Mouse (Mus musculus): ENCODE measurements at regions not wholly inside any gene's neighbourhood (a gene's known extent, or its start where the extent isn't known, plus 50 kb on each side); places are given as distances from the start of the nearest gene placed in this dataset.

DNA sequence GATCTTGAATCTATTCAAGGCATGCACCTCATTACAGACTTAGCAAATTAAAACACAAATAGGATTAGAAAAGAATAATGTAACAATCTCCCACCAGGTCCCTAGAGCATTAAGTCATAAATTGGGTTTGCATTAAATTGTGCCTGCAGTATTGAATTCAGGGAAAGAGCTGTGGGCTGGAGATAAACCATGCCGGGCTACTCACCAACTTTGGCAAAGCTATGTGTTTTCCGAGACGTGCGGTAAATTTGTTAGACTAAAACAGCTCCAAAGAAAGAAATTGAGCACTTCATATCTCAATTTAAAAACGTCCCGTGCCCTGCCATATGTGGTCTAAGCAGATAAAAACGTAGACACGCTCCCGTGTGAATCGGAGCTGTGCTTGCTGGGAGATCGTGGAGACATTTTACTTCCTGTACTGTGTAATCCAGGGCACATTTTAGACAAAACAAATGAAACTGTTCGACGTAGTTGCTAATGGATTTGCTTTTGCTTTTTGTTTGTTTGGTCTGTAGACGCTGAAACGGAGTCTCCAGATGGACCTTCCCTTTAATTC lies 219.5 kb downstream of the Snx10 start:
- intact Hi-C loops (cut with DNase I) = no loop called here
- no peak for DNase-seq

DNA sequence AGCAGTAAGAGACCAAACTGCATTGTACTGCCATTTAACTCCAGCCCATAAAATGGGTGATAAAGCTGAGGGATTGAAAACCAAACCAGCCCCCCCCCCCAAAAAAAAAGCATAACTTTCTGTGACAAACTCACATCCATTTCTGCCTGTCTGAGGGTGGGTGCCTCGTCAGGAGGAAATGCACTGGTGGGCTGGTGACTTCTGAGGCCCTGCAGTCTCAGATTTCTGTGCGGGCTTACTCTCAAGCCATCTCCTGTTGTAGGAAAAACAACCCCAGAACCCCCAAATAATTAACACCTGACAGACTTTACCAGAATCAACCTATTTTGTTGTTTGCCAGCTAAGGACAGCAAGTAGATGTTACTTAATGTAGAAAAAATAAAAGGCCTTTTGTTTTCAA lies 220.9 kb downstream of the Snx10 start:
- intact Hi-C loops (cut with DNase I) = no loop called here

DNA sequence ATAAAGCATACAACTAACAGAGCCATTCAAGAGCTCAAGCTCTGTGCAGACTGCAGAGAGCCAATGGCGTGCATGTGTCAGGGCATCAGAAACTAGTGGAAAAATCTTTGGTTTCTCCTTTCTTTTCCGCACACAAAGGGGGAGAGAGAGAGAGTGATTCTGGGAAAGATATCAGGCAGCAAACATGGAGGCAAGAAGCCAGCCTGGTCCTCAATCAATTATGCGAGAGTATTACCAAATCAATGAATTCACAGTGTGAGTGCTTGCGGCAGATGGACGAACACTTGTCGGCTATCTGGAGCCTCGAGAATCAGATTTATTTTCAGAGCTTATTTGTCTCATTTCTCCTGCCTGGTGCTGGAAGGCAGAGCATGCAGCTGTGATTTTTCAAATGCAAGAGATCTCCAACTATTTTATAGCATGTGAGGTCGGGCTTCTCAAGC lies 230.6 kb downstream of the Snx10 start:
- no peak for DNase-seq
- intact Hi-C loops (cut with DNase I) = no loop called here

More for the DNA sequence above, 220.9 kb downstream of the Snx10 start:
- no peak for DNase-seq

DNA sequence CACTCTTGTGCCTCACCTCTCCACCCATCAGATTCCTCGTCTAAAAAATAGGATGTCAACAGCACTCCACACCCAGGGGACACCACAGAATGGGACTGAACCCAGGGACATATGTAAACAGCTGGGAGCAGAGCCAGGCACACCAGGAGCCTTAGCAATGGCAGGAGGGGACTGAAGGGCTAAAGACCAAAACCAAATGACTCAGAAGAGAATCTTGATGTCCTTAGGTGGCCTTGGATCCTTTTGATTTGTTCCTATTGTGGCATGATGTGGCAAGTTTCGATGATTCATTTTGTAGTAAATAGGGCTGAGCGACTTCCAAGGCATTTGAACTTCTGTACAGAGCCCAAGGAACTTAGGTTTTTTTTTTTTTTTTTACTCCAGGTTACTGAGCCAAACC lies 233.4 kb downstream of the Snx10 start:
- DNase-seq = no peak
- intact Hi-C loops (cut with DNase I) = no loop called here

DNA sequence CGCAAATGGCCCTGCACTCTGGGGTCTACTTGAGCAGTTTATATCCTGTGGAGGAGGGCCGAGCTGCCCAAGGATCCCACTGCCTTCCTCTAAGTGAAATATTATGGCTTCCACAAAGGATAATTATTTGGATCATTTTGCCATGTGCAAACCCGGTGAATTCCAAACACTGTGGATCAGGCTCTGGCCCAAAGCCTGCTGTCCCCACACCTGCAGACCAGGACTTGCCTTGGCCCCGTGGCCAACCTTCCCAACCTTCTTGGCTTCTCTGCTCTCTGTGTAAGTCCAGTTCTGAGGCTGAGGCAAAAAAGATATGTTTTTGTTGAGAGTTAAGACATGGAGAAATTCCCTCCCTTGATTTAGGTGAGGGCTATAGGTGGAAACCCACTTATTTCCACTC lies 234.0 kb downstream of the Snx10 start:
- intact Hi-C loops (cut with DNase I) = no loop called here
- DNase-seq = no peak

- no peak for DNase-seq
- intact Hi-C loops (cut with DNase I) = no loop called here
Observed at GRCm38 (mm10) chr6:51758781-51759180, 235.1 kb downstream of the Snx10 start.

- no peak for DNase-seq
- intact Hi-C loops (cut with DNase I) = no loop called here
Observed at GRCm38 (mm10) chr6:51760372-51760771, 236.7 kb downstream of the Snx10 start.

DNA sequence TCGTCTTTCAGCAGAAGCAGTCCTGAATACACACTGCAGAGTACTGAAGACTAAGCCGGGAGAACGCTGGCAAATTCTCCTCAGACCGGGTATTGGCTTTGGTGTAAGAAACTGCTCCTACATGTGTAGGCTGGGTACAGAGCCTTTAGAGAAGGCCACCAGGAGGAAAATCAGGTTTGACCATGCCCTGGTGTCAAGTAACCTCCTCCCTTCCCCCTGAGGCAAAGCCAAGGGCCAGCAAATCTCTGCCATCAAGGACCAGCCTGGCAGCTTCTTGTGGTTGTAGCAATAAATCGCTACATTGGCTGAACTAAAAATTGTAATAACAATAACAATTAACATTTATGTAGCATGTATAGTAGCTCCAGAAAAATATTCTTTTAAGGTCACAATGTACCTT lies 237.8 kb downstream of the Snx10 start:
- no peak for DNase-seq
- intact Hi-C loops (cut with DNase I) = no loop called here

- no peak for DNase-seq
- intact Hi-C loops (cut with DNase I) = no loop called here
Observed at GRCm38 (mm10) chr6:51766482-51766881, 242.8 kb downstream of the Snx10 start.

- intact Hi-C loops (cut with DNase I) = no loop called here
- peak; percentile 34 to 49 for DNase-seq
Observed at GRCm38 (mm10) chr6:51767582-51768341, 244.1 kb downstream of the Snx10 start.

DNA sequence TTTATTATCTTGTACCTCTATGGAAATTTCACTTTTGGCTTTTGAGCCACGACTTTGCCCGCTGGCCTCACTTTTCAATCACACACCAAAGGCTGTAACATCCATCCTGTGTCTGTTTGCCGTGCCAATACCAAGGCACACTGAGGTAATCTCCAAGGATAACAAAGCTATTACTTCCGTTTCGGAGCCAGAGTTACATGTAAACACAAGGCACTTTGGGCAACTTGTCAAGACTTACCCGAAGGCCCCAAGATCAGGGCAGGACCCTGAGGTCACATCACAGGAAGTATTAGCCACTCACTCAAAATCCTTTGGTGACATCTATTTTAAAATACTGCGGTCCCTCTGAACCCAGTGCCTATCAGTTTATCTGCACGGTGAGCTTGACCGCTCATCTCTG lies 241.3 kb downstream of the Skap2 start:
- intact Hi-C loops (cut with DNase I) = loop anchor here (5.0 kb wide), 1 partner anchor 76 kb away; no protein-coding TSS in a partner anchor
- no peak for DNase-seq

DNA sequence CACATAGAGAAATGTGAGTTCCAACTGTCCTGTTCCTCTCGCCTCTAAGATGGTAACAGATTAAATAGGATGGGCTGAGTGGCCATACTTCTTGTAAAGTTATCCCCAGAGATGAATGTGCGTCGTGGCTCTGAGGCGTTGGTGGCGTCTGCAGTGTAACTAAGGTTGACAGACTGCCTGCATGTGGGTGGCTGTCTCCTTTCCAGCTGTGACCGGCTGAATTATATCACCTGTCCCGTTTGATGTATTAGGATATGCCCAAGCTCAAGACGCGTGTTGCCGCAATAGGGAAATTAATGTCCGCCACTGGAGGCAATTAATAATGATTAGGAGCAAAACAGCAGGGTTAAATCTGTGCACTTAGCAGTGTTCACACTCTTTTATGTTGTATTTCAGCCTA lies 240.9 kb downstream of the Skap2 start:
- DNase-seq = no peak
- intact Hi-C loops (cut with DNase I) = loop anchor here (5.0 kb wide), 1 partner anchor 76 kb away; no protein-coding TSS in a partner anchor

DNA sequence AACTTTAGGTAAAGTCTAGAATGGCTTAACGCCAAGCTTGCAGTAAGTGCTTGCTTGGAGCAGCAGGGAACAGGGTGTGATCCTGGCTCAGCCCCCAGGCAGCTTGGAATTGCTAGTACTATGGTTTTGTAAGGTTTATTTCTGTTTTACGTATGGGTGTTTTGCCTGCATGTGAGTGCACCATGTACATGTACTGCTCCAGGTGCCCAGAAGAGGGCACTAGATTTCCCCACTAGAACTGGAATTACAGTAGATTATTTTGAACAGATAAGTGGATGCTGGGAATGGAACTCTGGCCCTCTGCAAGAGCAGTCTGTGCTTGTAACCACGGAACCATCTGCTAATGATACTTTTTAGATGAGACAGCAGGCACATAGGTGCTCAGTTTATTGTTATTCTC lies 237.6 kb downstream of the Skap2 start:
- DNase-seq = peak in 1 of 2 experiments; percentile 3
- intact Hi-C loops (cut with DNase I) = loop anchor here (5.0 kb wide), 2 partner anchors 73 to 83 kb away; no protein-coding TSS in a partner anchor

- intact Hi-C loops (cut with DNase I) = no loop called here
- no peak for DNase-seq
Observed at GRCm38 (mm10) chr6:51785615-51786014, 226.7 kb downstream of the Skap2 start.

GRCm38 (mm10) chr6:51786836-51787235 lies 225.5 kb downstream of the Skap2 start:
- no peak for DNase-seq
- intact Hi-C loops (cut with DNase I) = no loop called here

GRCm38 (mm10) chr6:51788156-51788555 lies 224.2 kb downstream of the Skap2 start:
- no peak for DNase-seq

GRCm38 (mm10) chr6:51790293-51790692 lies 222.1 kb downstream of the Skap2 start:
- no peak for DNase-seq
- intact Hi-C loops (cut with DNase I) = no loop called here

More at GRCm38 (mm10) chr6:51788156-51788555, 224.2 kb downstream of the Skap2 start:
- intact Hi-C loops (cut with DNase I) = no loop called here

GRCm38 (mm10) chr6:51790693-51791092 lies 221.7 kb downstream of the Skap2 start:
- intact Hi-C loops (cut with DNase I) = no loop called here
- no peak for DNase-seq

GRCm38 (mm10) chr6:51795300-51795699 lies 217.0 kb downstream of the Skap2 start:
- DNase-seq = peak; percentile 6 to 39
- intact Hi-C loops (cut with DNase I) = no loop called here

DNA sequence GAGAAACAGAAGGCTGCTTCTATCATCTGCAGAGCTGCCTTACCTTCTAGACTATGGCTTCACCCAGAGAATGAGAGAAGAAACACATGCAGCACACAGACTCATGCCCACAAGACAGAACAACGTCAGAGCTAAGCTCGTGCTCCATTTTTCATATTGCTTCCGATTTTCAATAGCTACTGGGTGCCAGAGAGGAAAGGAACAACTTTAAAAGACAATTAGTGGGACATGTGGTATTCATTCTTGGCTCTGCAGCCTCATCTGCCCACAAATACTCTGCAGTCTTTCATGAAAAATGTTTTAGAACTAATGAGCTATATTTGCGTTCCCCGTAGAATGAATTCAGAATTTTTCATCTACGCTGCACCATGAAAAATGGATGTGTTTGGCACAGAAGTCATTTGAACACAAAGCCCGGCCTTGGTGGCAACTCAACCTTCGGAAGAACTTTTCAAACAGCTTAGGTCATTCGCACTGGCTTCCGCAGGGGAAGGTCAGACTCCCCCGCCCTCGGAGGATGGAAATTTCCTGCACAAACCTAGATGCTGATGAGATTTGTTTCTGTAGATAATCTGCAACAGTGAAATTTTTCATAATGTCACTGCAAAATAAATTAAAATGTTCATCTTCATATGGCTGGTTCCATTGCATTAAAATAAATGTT lies 213.6 kb downstream of the Skap2 start:
- intact Hi-C loops (cut with DNase I) = no loop called here
- DNase-seq = no peak

DNA sequence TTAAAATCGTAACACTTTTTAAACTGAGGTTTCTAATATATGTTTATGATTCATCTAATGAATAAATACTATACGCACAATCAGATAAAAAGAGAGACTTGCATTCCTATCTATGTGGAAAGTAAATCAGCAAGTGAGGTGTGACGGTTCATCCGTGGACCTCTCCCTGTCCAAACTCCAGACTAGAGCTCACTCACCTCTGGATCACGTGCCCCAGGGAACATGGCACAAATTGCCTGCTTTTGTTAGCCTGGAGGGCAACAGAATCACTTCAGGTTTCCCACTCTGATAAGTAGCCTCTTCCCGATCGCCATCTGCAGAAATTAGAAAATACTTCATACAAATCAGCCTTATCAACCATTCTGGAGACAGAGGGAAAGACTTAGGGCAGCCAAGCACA lies 206.7 kb downstream of the Skap2 start:
- intact Hi-C loops (cut with DNase I) = no loop called here
- DNase-seq = no peak
